Mouse (Mus musculus): ENCODE measurements at regions not wholly inside any gene's neighbourhood (a gene's known extent, or its start where the extent isn't known, plus 50 kb on each side); places are given as distances from the start of the nearest gene placed in this dataset.

- H3K36me3 ChIP-seq (ENCODE audit: control insufficient read depth, insufficient read depth) = no peaks in the 10 kb centered on the region
- H3K4me3 ChIP-seq = no peak overlapping the region
- H3ac ChIP-seq (ENCODE audit: control insufficient read depth, insufficient read length) = no peak overlapping the region
- H3K4me2 ChIP-seq (ENCODE audit: low read depth) = no peak overlapping the region
- H3K79me2 ChIP-seq (ENCODE audit: control insufficient read depth, insufficient read depth) = no peaks in the 10 kb centered on the region
- H3K27me3 ChIP-seq (ENCODE audit: control insufficient read depth, insufficient read depth, insufficient read length) = no peaks in the 10 kb centered on the region
- TF ChIP-seq SRF (IDR thresholded peaks at IDR 0.05; ENCODE audit: control insufficient read depth, insufficient read length, low read depth) (no peak), MYOG (IDR thresholded peaks at IDR 0.05; ENCODE audit: control insufficient read depth in 1 of 3, insufficient read depth in 1 of 3, insufficient read length in 2 of 3, low read depth in 2 of 3) (no peak), E2F4 (IDR thresholded peaks at IDR 0.05; ENCODE audit: insufficient read depth) (no peak)
These were observed 561.5 kb downstream of the Pdcd6ip start for GRCm38 (mm10) chr9:113146571-113146970.

- Histone ChIP-seq H3K4me2 (ENCODE audit: low read depth) (no peak overlapping the region), H3ac (ENCODE audit: control insufficient read depth, insufficient read length) (no peak overlapping the region), H3K4me3 (no peak overlapping the region), H3K79me2 (ENCODE audit: control insufficient read depth, insufficient read depth) (no peaks in the 10 kb centered on the region), H3K36me3 (ENCODE audit: control insufficient read depth, insufficient read depth) (no peaks in the 10 kb centered on the region), H3K27me3 (ENCODE audit: control insufficient read depth, insufficient read depth, insufficient read length) (no peaks in the 10 kb centered on the region)
- TF ChIP-seq POLR2AphosphoS2 (IDR thresholded peaks at IDR 0.05; ENCODE audit: insufficient read length, low read depth) (no peak), E2F4 (IDR thresholded peaks at IDR 0.05; ENCODE audit: insufficient read depth) (no peak), SRF (IDR thresholded peaks at IDR 0.05; ENCODE audit: control insufficient read depth, insufficient read length, low read depth) (no peak), MYOD1 (IDR thresholded peaks at IDR 0.05; ENCODE audit: control insufficient read depth in 1 of 3, insufficient read length in 2 of 3, low read depth in 2 of 3) (no peak), TCF12 (IDR thresholded peaks at IDR 0.05; ENCODE audit: insufficient read depth, poor library complexity, severe bottlenecking) (no peak), MYOG (IDR thresholded peaks at IDR 0.05; ENCODE audit: control insufficient read depth in 1 of 3, insufficient read depth in 1 of 3, insufficient read length in 2 of 3, low read depth in 2 of 3) (no peak), TCF3 (IDR thresholded peaks at IDR 0.05; ENCODE audit: insufficient read length, low read depth) (no peak), CEBPB (IDR thresholded peaks at IDR 0.05; ENCODE audit: insufficient read depth, poor library complexity, severe bottlenecking) (no peak), POLR2A (IDR thresholded peaks at IDR 0.05; ENCODE audit: insufficient read length, low read depth) (no peak), REST (IDR thresholded peaks at IDR 0.05; ENCODE audit: insufficient read depth, insufficient read length) (no peak), MAX (IDR thresholded peaks at IDR 0.05; ENCODE audit: low read depth) (no peak), USF1 (IDR thresholded peaks at IDR 0.05; ENCODE audit: low read depth) (no peak)
These were observed 563.0 kb downstream of the Pdcd6ip start for GRCm38 (mm10) chr9:113145036-113145435.

GRCm38 (mm10) chr9:113134611-113135010 lies 573.4 kb downstream of the Pdcd6ip start:
- Histone ChIP-seq H3K4me3 (no peak overlapping the region), H3K27me3 (ENCODE audit: control insufficient read depth, insufficient read depth, insufficient read length) (no peaks in the 10 kb centered on the region), H3ac (ENCODE audit: control insufficient read depth, insufficient read length) (no peak overlapping the region), H3K4me2 (ENCODE audit: low read depth) (no peak overlapping the region), H3K79me2 (ENCODE audit: control insufficient read depth, insufficient read depth) (no peaks in the 10 kb centered on the region), H3K36me3 (ENCODE audit: control insufficient read depth, insufficient read depth) (no peaks in the 10 kb centered on the region)
- TF ChIP-seq TCF3 (IDR thresholded peaks at IDR 0.05; ENCODE audit: insufficient read length, low read depth) (no peak), POLR2AphosphoS2 (IDR thresholded peaks at IDR 0.05; ENCODE audit: insufficient read length, low read depth) (no peak), REST (IDR thresholded peaks at IDR 0.05; ENCODE audit: insufficient read depth, insufficient read length) (no peak), E2F4 (IDR thresholded peaks at IDR 0.05; ENCODE audit: insufficient read depth) (no peak), SRF (IDR thresholded peaks at IDR 0.05; ENCODE audit: control insufficient read depth, insufficient read length, low read depth) (no peak), POLR2A (IDR thresholded peaks at IDR 0.05; ENCODE audit: insufficient read length, low read depth) (no peak), MYOG (IDR thresholded peaks at IDR 0.05; ENCODE audit: control insufficient read depth in 1 of 3, insufficient read depth in 1 of 3, insufficient read length in 2 of 3, low read depth in 2 of 3) (no peak), USF1 (IDR thresholded peaks at IDR 0.05; ENCODE audit: low read depth) (no peak), MAX (IDR thresholded peaks at IDR 0.05; ENCODE audit: low read depth) (no peak), MYOD1 (IDR thresholded peaks at IDR 0.05; ENCODE audit: control insufficient read depth in 1 of 3, insufficient read length in 2 of 3, low read depth in 2 of 3) (no peak), CEBPB (IDR thresholded peaks at IDR 0.05; ENCODE audit: insufficient read depth, poor library complexity, severe bottlenecking) (no peak), TCF12 (IDR thresholded peaks at IDR 0.05; ENCODE audit: insufficient read depth, poor library complexity, severe bottlenecking) (no peak)

- no peak overlapping the region for H3ac ChIP-seq (ENCODE audit: control insufficient read depth, insufficient read length)
- TF ChIP-seq TCF3 (IDR thresholded peaks at IDR 0.05; ENCODE audit: insufficient read length, low read depth) (no peak), TCF12 (IDR thresholded peaks at IDR 0.05; ENCODE audit: insufficient read depth, poor library complexity, severe bottlenecking) (no peak), USF1 (IDR thresholded peaks at IDR 0.05; ENCODE audit: low read depth) (no peak), MYOG (IDR thresholded peaks at IDR 0.05; ENCODE audit: control insufficient read depth in 1 of 3, insufficient read depth in 1 of 3, insufficient read length in 2 of 3, low read depth in 2 of 3) (no peak), POLR2AphosphoS2 (IDR thresholded peaks at IDR 0.05; ENCODE audit: insufficient read length, low read depth) (no peak), MYOD1 (IDR thresholded peaks at IDR 0.05; ENCODE audit: control insufficient read depth in 1 of 3, insufficient read length in 2 of 3, low read depth in 2 of 3) (no peak), CEBPB (IDR thresholded peaks at IDR 0.05; ENCODE audit: insufficient read depth, poor library complexity, severe bottlenecking) (no peak), REST (IDR thresholded peaks at IDR 0.05; ENCODE audit: insufficient read depth, insufficient read length) (no peak), MAX (IDR thresholded peaks at IDR 0.05; ENCODE audit: low read depth) (no peak), E2F4 (IDR thresholded peaks at IDR 0.05; ENCODE audit: insufficient read depth) (no peak)
- no peaks in the 10 kb centered on the region for H3K36me3 ChIP-seq (ENCODE audit: control insufficient read depth, insufficient read depth)
- no peak overlapping the region for H3K4me2 ChIP-seq (ENCODE audit: low read depth)
- H3K4me3 ChIP-seq = no peak overlapping the region
- H3K27me3 ChIP-seq (ENCODE audit: control insufficient read depth, insufficient read depth, insufficient read length) = no peaks in the 10 kb centered on the region
- no peaks in the 10 kb centered on the region for H3K79me2 ChIP-seq (ENCODE audit: control insufficient read depth, insufficient read depth)
These were observed 584.9 kb downstream of the Pdcd6ip start for GRCm38 (mm10) chr9:113123004-113123692.

All from myocyte (in vitro differentiated cells).